Mouse (Mus musculus): Measurements from ENCODE around the gene Loxl3.

Loxl3 gene

DNA sequence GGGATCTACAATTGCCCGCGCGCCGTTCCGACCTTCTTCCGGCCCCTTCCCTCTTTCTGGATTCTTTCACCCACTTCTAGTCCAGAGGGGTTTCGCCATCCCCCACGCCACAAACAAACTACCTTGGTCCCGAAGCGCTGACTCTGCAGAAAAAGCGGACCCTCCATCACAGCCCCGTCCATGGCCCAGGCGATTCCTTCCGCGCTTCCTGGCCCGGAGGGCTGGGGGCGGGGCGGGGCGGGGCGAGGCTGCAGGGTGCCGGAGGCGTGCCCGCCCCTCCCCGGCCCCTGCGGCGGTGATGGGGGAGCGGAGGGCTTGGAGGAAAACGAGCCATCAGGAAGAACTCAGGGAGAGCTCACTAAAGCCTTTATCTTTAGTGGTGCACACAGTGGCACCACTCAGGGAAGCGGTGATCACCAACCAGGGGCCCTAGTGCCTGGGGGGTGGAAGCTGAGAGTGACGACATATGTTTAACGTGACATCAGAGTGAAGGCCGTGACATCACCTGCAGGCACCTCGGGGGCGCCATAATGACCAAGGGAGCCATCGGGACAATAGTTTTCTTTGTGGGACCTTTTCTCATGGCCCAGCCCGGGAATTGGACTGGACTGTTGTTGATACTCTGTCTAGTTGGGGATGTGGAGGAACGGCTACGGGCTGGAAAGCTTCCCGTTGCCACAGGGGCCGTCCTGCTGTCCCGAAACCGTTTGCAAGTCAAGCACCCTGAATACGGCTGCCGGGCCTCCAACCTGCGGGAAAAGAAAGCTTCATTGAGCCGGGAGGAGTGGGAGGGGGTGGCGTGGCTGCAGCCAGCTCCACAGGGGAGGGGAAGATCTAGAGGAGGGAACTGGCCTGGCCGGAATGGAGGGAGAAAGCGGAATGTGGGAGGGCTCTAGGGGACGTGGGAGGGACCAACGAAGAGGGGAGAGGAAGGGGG, at the start of gene Loxl3, which contains the start of gene Dok1:
Gene Loxl3, plus strand, starts transcription at position 925 of the 937 bp plus-strand sequence.
Gene Dok1, minus strand, starts transcription at position 223 of the 937 bp plus-strand sequence.
- peak; percentile 85 for DNase-seq

DNA sequence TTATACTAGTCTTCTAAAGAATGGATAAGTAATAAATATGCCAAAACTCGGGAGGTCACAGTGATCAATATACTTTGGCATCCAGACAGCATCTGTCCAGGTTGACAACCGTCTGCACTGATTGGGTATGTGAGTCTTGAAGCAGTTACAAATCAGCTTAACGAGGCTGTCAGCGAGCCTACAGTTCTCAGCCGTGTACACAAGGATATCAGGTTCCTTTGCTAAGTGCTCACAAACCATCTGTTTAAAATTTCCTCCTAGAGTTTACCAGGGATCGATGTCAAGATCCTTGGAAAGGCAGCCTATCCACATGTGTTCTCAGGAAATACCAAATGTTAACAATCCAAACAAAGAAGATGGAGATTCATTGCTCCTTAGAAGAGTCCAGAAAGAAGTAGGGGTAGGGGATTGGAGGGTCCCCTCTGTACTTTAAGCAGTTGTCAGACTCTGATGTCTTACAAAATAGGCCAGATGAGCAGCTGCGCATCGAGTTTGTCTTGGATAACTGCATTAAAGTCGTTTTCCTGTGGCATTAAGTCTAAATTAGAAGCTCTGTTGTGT, 46.5 kb upstream of the Loxl3 start:
- peak; percentile 76 for DNase-seq

DNA sequence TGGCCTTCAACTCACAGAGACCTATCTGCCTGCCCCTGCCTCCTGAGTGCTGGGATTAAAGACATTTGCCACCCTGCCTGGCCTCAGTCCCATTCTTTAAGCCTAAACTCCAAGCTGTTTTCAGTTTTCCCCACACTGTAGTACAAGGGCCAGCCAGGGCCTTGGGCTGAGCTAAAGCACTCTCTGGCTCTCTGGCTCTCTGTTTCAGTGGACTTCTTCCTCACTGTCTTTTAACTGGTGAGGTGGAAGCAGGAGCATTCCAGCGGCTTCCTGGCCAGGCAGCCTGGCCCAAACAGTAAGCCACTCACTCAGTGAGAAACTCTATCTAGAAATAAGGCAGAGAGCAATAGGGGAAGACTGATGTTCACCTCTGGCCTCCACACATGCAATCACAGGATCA, 40.3 kb upstream of the Loxl3 start:
- DNase-seq = no peak

DNA sequence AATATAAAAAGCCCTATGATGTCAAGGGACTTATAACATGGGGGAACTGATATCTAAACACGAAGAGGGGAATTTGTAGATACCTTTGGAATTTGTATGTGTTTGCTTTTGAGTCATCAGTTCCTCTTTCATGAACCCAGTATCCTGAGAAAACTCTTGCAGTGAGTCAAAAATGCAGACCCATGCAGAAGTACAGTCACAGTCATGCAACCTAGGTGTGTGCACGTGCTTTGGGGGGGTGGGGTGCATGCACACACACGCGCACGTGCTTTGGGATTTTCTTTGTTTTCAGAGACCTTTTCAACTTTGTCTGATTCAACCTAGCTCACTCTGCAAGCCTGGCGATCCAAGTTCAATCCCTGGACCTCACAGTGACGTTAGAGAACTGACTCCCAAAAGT, 39.6 kb upstream of the Loxl3 start:
- no peak for DNase-seq

DNA sequence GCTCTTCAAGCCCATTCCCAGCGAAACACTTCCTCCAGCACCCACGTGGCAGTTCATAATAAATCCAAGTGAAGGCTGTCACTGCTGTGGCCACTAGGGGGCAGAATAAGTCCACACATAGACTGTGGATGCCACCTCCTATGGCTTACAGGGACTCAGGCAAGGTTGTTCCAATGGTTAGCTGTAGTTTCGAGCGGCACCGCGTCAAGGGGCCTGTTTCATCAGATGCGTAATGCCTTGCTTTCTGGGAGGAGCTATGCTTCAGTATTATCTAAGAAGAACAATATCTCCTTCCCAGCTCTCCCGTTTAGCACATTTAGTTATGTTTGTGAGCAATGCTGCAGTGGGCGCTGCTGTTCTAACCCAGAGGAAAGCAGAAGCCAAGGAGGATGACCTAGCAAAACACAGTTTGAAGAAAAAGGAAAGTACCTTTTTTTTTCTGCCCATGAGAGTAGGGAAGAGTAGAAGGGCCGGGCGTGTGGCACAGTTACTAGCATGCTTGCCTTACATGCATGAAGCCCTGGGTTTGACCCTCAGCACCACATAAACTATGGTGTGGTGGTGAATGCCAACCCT, 37.1 kb upstream of the Loxl3 start:
- peak; percentile 94 for DNase-seq

DNA sequence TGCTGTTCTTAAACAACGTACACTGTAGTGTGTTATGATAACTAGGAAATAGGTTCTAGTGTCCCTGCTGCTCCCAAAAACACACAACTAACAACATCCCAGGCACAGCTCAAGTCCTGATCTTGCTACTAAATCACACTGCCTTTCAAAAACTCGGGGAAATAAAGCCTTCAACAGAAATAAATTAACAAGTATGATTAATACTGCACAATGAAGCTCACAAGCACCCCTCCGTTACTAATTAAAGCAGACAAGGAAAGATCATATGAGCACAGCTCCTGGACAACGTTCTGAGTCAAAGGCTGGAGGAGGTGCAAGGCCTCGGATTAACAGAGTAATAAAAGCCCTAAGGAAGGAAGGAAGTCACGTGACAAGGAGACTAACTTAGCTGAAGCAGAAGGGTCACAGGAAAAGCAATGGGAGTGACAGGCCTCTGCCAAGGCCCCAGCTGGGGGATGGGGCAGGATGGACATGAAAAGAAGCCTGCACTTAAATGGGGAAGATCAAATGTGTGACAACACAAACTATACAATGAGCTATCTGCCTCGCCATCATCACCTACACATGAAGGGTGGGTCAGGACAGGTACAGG, 36.4 kb upstream of the Loxl3 start:
- DNase-seq = peak; percentile 39

DNA sequence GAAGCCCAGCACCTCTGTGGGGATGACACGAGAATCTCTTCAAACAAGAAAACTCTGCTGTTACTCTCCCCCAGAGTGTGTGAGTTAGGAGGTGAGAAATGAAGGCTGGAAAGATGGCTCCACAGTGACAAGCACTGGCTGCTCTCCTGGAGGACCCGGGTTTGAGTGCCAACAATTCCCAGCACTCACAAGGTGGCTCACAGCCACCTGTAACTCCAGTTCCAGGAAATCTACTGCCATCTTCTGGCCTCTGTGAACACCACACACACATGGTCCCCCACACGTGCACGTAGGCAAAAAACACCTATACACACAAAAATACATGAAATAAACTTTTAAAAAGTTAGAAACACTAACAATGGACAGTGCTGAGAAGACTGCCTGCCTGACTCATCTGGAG, 35.6 kb upstream of the Loxl3 start:
- peak; percentile 23 for DNase-seq

DNA sequence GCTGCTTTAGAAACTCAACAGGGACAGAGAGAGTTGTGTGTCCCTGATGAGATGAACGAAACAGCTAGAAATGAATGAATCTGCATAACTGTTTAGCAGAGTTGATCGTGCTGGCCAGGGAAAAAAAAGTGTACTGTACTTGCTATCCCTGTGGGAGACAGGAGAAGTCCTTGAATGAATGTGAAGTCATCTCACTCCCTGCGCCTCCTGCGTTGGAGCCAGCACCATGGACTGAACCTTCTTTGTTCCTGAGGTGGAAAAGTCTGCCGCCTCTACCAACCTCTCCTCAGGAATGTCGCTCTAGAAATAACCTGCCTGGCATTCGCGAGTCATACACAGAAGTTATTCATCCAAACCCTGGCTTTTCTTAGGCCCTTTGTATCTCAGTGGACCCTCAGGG, 34.0 kb upstream of the Loxl3 start:
- no peak for DNase-seq

DNA sequence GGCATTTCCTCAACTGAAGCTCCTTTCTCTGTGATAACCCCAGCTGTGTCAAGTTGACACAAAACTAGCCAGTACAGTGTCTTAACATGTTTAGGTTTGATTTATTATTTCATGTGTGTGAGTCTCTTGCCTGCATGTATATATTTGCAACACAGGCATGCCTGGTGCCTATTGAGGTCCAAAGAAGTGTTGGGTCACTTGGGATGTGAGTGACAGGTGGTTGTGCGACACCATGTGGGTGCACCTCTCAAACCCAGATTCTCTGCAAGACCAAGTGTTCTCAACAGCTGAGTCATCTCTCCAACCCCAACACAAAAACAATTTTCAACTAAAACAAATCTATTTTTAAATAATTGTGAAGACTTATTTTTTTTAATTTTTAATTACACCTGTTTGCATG, 30.9 kb upstream of the Loxl3 start:
- DNase-seq = no peak

DNA sequence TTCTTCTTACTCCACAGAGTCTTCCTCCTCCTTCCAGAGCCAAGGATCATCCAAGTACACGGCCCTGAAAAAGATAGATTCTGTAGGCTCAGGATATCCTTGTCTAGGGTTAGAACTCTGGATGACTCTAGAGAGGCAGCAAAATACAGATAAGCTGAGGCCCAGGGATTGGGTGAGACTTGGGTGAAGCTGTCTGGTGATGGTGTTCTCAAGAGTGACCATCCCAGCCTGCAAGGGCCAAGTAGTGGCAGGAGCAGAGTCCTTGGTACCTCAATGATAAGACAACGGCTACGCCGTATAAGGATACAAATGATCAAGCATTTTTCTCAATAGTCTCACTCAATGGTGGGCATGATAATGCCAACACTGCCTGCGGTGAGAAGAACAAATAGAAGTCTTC, 30.1 kb upstream of the Loxl3 start:
- no peak for DNase-seq

DNA sequence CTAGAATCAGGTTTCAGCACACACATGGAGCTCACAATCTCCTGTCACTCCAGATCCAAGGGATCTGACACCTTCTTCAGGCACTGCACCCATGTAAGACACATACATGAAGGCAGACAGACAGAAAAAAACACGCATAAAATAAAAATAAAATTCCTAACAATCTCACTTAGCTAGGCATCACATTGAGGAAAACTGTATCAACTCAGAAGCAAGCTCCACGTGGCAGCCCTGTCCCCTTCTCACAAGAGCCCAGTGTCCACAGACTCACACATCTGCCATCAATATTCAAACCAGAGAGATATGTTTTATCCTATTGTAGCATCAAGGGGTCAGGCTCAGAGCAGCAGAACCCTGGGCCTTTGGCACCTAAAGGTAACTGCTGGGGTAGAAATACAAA, 29.7 kb upstream of the Loxl3 start:
- no peak for DNase-seq

DNA sequence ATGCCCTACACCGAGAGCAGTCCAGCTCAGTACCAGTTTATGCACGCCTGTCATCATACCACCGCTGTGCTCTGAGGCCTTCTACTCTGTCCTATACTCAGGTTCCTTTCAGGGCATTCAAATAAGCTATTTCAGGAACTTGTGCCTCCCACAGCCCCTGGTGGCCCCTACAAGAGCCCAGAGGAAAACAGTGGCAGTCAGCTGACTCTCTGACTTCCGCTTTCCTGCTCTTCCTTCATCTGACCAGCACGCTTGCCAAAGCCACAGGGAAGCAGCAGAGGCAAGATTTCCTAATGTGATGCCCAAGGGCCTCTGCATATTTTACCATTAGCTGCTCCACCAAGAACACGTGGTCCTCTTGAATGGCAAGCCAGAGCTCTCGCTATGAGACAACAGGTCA, 29.1 kb upstream of the Loxl3 start:
- DNase-seq = no peak

DNA sequence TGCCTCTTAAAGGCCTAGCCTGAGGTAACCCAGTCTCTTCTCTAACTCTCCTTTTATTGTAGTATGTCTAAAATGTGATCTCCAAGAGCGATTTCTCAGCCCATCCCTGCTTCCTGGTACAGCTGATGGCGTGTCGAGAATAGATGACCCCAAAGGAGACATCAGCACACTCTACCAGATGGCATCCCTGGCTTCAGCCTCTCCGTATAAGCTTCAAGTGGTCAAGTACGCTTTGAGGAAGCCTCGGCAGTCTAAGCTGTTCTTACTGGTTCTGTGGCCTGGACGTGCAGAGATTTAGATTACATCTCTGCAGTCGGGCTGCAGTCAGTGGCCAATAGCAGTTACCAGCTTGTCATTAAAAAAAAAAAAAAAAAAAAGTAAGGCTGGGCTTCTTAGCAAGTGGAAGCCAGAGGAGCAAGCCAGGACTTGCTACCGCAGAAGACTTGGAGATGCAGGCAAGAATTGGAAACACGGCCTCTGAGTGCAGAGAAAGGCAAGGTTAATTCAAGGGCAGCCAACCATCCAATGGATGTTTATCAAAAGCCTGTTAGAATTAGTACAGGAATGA, 28.4 kb upstream of the Loxl3 start:
- no peak for DNase-seq

DNA sequence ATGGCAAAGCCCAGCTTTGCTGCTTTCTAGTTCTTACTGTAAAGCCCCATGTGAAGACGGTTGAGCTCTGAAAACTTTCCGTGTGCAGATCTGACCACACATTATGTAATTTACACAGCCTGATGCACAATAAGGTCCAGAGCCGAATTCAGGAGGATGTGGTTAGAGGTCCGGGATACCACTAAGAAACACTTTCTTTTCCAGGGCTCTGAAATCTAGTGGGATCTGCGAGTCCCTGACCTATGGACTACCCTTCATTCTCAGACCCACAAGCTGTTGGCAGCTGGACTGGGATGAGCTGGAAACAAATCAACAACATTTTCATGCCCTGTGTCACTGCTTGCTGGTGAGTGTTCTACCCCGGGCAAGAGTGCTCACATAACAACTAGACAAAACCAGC, 27.9 kb upstream of the Loxl3 start:
- DNase-seq = no peak

DNA sequence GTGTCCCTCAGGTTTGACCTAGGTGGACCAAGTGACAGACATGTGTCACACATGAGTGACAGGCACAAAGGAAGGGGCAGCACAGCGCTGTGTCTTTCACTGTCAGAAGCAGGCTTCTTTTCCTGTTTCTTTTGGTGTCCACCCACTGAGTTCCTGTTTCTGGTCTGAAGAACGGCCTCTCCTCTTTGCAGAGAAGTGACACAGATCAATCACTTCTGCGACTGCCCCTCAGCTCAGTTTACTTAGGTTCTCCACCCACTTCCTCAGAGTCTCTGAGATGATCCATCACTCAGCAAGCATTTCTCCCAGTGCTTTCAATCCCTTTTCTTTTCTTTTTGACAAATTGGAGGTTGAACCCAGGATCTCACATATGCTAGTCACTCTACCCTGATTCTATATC, 25.3 kb upstream of the Loxl3 start:
- no peak for DNase-seq

DNA sequence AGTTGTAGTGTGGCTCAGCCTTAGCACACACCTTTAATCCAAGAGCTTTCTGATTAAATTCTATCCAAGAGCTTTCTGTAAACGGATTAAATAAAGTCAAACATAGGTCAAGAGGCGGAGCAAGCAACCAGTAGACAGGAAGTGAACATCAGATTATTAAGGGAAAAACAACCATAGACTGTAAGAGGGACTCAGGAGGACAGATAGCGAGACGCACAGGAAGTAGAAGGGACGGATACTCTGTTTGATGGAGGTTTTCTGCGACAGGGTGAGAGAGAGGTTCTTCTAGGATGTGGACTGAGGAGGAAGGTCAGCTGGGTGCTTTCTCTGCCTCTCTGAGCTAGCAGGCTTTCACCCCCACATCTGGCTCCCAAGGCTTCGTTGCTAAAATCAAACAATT, 24.0 kb upstream of the Loxl3 start:
- DNase-seq = no peak

DNA sequence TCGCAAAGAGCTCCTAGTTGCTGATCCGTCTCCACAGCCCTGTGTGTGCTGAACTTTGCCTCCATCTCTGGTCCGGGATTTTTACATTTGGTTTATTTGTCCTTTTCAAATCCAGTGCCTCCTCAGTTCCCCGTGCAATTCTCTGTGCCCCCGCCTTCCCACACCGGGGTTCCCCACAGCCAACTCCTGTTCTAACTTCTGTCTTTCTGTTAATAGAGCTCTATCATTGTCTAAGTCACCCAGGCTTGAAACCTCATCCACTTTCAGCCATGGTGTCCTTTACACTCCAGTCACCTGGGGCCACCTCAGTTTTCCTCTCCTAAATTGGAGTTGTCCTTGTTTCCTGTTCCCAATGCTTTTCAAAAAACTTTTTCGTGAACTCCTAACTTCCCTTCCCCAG, 22.7 kb upstream of the Loxl3 start:
- DNase-seq = no peak

DNA sequence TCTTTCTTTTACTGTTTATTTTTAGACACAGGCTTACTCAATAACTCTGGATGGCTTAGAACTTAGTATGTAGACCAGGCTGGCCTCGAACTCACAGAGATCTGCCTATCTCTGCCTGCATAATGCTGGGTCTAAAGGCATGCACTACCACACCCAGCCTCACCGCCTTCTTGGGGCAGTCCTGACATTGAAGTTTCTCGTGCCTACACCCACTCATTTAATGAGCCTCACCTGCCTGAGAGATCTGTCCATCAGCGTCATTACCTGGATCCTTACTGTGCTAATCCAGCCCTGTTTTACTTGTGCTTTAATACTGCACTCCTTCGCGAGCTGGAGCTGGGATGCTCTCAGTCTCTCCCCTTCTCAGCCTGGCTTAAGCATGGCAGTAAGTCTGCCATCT, 22.2 kb upstream of the Loxl3 start:
- no peak for DNase-seq

DNA sequence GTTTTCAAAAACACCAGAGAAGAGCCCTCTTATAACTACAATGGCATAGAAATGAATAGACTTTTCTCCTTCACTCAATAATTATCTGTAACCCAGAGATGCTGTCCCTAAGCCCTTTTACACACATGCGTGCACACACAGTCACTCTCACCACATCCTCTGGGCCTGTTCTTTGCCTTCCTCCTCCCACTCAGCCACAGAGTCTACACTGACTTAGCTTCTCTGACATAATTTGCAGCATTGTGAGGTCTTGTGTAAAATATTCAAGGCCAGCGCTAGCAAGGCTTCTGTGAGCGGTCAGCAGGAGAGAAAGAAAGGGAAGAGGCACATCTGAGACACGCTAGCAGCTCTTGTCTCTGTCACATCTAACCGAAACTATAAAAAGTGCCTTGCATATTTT, 20.5 kb upstream of the Loxl3 start:
- DNase-seq = no peak

DNA sequence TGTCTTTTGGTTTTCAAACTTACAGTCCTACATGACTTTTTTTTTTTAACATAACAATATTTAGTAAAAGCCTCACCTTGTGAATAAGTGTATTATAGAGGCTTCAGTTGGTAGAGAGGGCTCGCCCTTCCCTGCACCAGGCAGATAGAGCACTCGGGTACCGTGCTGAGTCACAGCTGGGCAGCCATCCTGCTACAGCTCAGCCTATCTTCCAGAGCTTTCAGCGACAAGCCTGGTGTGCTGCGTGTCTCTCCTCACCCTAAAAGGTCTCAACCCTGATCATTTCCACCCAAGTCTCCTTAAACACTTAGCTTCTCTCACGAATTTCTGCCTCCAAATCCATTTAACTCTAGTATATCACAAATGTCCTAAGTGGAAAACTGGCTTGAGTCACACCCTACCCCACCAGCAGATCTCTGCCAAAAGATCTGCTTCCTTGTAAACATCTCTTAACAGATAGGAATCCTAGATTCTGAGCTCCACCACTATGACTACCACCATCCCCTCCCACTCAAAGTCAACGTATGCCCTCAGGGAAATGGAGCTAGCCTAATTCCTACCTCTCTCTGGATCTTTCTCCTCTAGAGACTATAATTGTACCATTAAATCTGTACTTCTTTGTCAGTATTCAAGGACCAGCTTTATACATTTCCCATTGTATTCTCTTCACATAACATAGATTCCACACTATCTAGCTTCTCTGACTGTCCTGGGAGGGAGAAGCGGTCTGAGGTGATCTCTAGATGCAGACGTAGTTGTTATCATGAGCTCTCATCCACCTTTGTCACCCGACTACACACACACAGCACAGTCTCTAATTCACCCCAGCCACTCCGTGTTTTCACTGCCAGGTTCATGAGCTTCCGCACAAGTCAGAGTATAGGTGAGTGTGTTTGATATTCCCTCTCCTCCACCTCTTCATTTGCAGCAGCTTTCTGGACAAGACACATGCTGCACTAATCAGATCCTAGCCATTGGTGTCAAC, 19.2 kb upstream of the Loxl3 start:
- no peak for DNase-seq

DNA sequence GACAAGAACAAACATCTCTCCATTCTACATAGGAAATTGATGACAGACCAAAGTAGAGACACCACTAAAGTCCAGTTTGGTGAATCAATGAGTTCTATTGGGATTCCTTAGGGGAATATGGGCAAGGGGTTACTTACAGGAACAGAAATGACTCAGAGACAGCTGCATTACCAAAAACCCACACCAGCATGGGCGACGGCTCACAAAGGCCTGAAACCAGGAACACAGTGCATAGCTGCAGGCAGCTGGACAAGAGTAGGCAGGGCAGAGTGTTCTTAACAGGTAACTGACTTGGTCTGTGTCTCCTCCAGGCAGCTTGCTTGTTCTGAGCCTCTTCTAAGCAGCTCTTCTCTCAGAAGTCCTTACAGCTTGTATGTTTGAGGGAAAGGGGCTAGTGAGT, 18.2 kb upstream of the Loxl3 start:
- DNase-seq = no peak

DNA sequence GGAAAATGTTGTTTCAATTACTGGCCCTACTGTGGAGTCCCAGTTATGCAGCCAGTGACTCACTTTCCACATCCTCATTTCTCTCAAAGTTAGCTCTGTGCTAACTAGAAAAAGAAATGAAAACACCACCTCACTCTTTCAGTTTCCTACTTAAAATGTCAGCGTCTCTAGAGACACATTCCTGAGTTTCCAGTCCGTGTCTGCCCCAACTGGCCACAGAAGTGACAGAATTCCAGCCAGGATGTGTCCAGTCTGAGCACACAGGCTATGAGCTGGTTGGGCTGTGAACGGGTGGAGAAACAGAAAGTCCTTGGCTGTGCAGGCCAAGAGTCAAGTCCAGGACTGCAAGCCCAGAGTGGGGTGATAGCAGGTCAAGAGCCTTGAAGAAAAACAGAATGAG, 16.8 kb upstream of the Loxl3 start:
- DNase-seq = no peak
